Mouse (Mus musculus): Measurements from ENCODE around the gene Msh4. TPM values are rescaled to one million over a fixed set of nuclear protein-coding genes. Genes with fewer than 3 reads are reported as not detected.

Gene Msh4
- total and polyA plus RNA-seq, 3 experiments: 0.06 to 0.07 TPM; not detected in 1

DNA sequence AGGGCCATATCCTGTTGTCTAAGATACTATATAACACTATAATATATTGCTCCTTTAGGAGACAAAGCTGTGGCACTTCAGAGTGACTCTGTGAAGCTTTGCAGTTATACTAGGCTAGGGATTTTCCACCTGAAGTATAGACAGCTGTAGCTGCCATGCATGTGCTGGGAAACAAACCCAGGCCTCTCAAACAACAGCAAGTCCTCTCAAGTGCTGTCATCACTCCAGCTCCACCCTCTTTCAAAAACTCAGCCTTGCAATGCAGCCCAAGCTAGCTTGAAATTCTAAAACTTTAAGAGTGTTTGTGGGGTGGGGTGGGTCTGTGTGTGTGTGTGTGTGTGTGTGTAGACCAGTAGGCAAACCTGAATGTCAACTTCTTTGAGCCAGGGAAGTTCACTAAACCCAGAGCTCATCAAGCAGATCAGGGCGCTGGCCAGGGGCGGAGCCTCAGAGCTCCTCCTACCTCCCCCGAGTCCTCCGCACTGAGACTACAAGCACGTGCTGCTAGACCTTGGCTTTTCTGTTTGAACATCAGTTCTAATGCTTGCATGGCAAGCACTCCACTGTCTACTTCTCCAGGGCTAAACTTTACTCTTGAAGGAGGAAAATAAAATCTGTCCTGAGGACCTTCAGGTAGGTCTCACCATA, 56.4 kb downstream of the Msh4 start:
- DNase-seq: no peak
- H3K4me3 ChIP-seq: no peak overlapping the region
- intact Hi-C loops (cut with DNase I): no loop called here
- TF ChIP-seq POLR2A (IDR thresholded peaks at IDR 0.05; ENCODE audit: insufficient read depth, low read depth, low read length) (no peak), CTCF (IDR thresholded peaks at IDR 0.05) (no peak), EP300 (IDR thresholded peaks at IDR 0.05; ENCODE audit: insufficient read depth, low read depth, low read length) (no peak)
- H3K9ac ChIP-seq (ENCODE audit: low read depth, low read length): no peak overlapping the region
- WGBS: 7% methylated on average over 5 of the region's 5 CpGs
- H3K27me3 ChIP-seq (ENCODE audit: control insufficient read depth, insufficient read depth, low read length): no peaks in the 10 kb centered on the region; the same call in 1 of the 2 replicates
- H3K27ac ChIP-seq: no peak overlapping the region
- H3K4me1 ChIP-seq (ENCODE audit: control insufficient read depth, insufficient read depth, low read length): no peaks in the 10 kb centered on the region; the same call in 1 of the 2 replicates
- H3K79me2 ChIP-seq (replicated peaks; ENCODE audit: control insufficient read depth, insufficient read depth, low read length): no peaks in the 10 kb centered on the region
- no peaks in the 10 kb centered on the region for H3K36me3 ChIP-seq (ENCODE audit: control insufficient read depth, insufficient read depth, low read length)

DNA sequence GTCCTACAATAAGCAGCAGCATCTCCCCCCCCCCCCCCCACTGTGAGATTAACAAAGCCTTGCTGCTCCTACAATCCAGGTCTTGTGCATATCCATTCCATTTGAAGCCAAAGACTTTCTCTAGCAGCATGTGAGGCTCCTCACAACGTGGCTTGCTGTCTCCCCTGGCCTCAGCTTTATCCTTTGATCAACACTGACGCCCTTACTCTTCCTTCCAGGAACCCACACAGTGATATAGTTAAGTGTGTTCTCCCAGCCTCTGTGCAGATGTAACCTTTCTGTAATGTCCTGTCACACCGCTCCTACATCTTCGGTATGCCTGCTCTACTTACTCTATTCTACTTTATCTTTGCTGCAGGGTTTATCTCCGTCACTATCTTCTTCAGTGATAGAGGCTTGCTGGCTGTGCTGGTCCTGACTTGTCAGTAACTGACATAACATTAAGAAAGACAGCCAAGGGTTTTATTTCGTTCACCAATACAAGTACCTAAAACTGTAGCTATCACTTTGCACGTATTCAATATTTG, 58.7 kb downstream of the Msh4 start:
- Histone ChIP-seq H3K27ac (no peak overlapping the region), H3K4me3 (no peak overlapping the region), H3K4me1 (ENCODE audit: control insufficient read depth, insufficient read depth, low read length) (no peaks in the 10 kb centered on the region; the same call in 1 of the 2 replicates), H3K79me2 (replicated peaks; ENCODE audit: control insufficient read depth, insufficient read depth, low read length) (no peaks in the 10 kb centered on the region), H3K27me3 (ENCODE audit: control insufficient read depth, insufficient read depth, low read length) (no peaks in the 10 kb centered on the region; the same call in 1 of the 2 replicates), H3K36me3 (ENCODE audit: control insufficient read depth, insufficient read depth, low read length) (no peaks in the 10 kb centered on the region), H3K9ac (ENCODE audit: low read depth, low read length) (no peak overlapping the region)
- TF ChIP-seq POLR2A (IDR thresholded peaks at IDR 0.05; ENCODE audit: insufficient read depth, low read depth, low read length): no peak
- TF ChIP-seq CTCF (IDR thresholded peaks at IDR 0.05): no peak
- TF ChIP-seq EP300 (IDR thresholded peaks at IDR 0.05; ENCODE audit: insufficient read depth, low read depth, low read length): no peak
- no peak for DNase-seq
- 67% methylated on average over 7 of the region's 7 CpGs for WGBS
- intact Hi-C loops (cut with DNase I): no loop called here

DNA sequence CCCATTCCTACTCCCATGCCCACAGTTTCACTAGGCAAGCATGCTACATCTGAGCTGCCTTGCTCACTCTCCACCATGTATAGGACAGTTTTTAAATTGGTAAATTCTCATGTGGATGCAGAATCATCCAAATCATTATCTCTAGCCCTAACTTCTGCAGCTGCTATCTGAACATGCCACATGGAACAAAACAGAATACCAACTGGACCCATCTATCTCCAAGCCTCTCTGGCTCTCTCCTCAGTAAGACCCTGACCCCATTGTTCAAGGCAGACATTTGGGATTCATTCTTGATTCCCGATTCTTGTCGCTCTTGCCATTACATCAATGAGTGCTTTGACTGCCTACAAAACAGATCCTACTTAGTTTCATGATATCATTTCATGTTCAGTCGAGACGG, 59.8 kb downstream of the Msh4 start:
- no peaks in the 10 kb centered on the region; the same call in 1 of the 2 replicates for H3K4me1 ChIP-seq (ENCODE audit: control insufficient read depth, insufficient read depth, low read length)
- intact Hi-C loops (cut with DNase I): no loop called here
- H3K27ac ChIP-seq: no peak overlapping the region
- no peak overlapping the region for H3K4me3 ChIP-seq
- H3K36me3 ChIP-seq (ENCODE audit: control insufficient read depth, insufficient read depth, low read length): no peaks in the 10 kb centered on the region
- no peaks in the 10 kb centered on the region for H3K79me2 ChIP-seq (replicated peaks; ENCODE audit: control insufficient read depth, insufficient read depth, low read length)
- DNase-seq: no peak
- TF ChIP-seq EP300 (IDR thresholded peaks at IDR 0.05; ENCODE audit: insufficient read depth, low read depth, low read length) (no peak), POLR2A (IDR thresholded peaks at IDR 0.05; ENCODE audit: insufficient read depth, low read depth, low read length) (no peak), CTCF (IDR thresholded peaks at IDR 0.05) (no peak)
- no peaks in the 10 kb centered on the region; the same call in 1 of the 2 replicates for H3K27me3 ChIP-seq (ENCODE audit: control insufficient read depth, insufficient read depth, low read length)
- 90% methylated on average over 4 of the region's 4 CpGs for WGBS
- H3K9ac ChIP-seq (ENCODE audit: low read depth, low read length): no peak overlapping the region

DNA sequence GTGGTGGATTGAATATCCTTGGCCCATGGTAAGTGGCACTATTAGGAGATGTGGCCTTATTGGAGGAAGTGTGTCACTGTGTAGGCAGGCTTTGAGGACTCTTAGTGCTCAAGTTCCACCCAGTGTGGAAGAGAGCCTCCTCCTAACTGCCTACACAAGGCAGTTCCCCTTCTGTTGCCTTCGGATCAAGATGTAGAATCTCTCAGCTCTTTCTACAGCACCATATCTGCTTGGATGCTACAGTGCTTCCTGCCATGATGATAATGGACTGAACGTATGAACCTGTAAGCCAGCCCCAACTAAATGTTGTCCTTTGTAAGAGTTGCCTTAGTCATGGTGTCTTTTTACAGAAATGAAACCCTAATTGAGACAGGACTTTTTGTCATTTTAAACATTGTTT, 60.4 kb downstream of the Msh4 start:
- 65% methylated on average over 2 of the region's 2 CpGs for WGBS
- TF ChIP-seq CTCF (IDR thresholded peaks at IDR 0.05) (no peak), POLR2A (IDR thresholded peaks at IDR 0.05; ENCODE audit: insufficient read depth, low read depth, low read length) (no peak), EP300 (IDR thresholded peaks at IDR 0.05; ENCODE audit: insufficient read depth, low read depth, low read length) (no peak)
- DNase-seq: no peak

DNA sequence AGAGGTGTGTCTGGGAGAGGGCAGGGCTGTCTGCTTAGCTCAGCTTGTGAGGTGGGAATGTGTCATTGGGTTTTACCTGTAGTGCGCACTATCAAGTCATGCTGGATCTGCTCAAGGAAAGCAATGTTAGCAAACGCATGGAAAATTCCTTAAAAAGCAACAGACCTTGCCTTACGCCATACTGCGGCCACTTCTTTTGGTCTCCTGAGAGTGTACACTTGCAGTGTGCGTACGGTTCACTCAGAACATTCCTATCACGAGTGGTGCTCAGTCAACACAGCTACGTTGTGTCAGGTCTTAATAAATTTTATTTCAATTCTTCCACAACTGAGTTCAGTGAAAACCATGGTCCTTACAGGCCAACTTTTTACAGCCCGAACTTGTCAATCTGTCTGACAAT, 61.2 kb downstream of the Msh4 start:
- no peak for DNase-seq
- Histone ChIP-seq H3K27ac (no peak overlapping the region), H3K4me3 (no peak overlapping the region), H3K27me3 (ENCODE audit: control insufficient read depth, insufficient read depth, low read length) (no peaks in the 10 kb centered on the region; the same call in 1 of the 2 replicates), H3K36me3 (ENCODE audit: control insufficient read depth, insufficient read depth, low read length) (no peaks in the 10 kb centered on the region), H3K79me2 (replicated peaks; ENCODE audit: control insufficient read depth, insufficient read depth, low read length) (no peaks in the 10 kb centered on the region), H3K9ac (ENCODE audit: low read depth, low read length) (no peak overlapping the region), H3K4me1 (ENCODE audit: control insufficient read depth, insufficient read depth, low read length) (no peaks in the 10 kb centered on the region; the same call in 1 of the 2 replicates)
- TF ChIP-seq POLR2A (IDR thresholded peaks at IDR 0.05; ENCODE audit: insufficient read depth, low read depth, low read length) (no peak), EP300 (IDR thresholded peaks at IDR 0.05; ENCODE audit: insufficient read depth, low read depth, low read length) (no peak), CTCF (IDR thresholded peaks at IDR 0.05) (no peak)
- intact Hi-C loops (cut with DNase I): no loop called here
- 91% methylated on average over 9 of the region's 9 CpGs for WGBS

More for the DNA sequence above, 60.4 kb downstream of the Msh4 start:
- H3K4me3 ChIP-seq: no peak overlapping the region
- no peaks in the 10 kb centered on the region; the same call in 1 of the 2 replicates for H3K4me1 ChIP-seq (ENCODE audit: control insufficient read depth, insufficient read depth, low read length)
- no peak overlapping the region for H3K27ac ChIP-seq
- no peak overlapping the region for H3K9ac ChIP-seq (ENCODE audit: low read depth, low read length)
- H3K79me2 ChIP-seq (replicated peaks; ENCODE audit: control insufficient read depth, insufficient read depth, low read length): no peaks in the 10 kb centered on the region
- intact Hi-C loops (cut with DNase I): no loop called here
- H3K27me3 ChIP-seq (ENCODE audit: control insufficient read depth, insufficient read depth, low read length): no peaks in the 10 kb centered on the region; the same call in 1 of the 2 replicates
- no peaks in the 10 kb centered on the region for H3K36me3 ChIP-seq (ENCODE audit: control insufficient read depth, insufficient read depth, low read length)

DNA sequence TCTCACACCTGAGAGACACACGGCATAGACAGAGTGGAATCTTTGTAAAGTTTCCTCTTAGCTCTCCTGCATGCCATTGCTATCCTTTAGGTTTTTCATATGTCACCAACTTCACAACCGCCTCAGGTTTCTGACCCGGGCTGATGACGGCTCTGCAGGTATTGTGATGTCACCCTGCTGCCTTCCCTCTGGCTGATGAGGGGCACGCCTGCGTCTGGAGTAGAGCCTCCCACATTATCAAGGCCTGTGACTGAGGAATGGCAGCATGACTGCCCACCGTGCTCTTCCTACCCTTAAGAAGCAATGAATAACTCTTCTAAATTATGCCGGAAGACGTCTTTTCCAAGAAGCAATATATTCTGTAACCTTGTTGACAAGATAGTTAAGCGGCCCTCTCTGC, 61.9 kb downstream of the Msh4 start, which contains the start of gene Asb17:
Gene Asb17 (plus strand): TSS at position 180 of the 400 bp plus-strand sequence.
- no peak within 1 kb of the TSS for H3K9ac ChIP-seq (ENCODE audit: low read depth, low read length)
- no peak for DNase-seq
- TF ChIP-seq EP300 (IDR thresholded peaks at IDR 0.05; ENCODE audit: insufficient read depth, low read depth, low read length): no peak
- no peak for TF ChIP-seq POLR2A (IDR thresholded peaks at IDR 0.05; ENCODE audit: insufficient read depth, low read depth, low read length)
- TF ChIP-seq CTCF (IDR thresholded peaks at IDR 0.05): no peak
- H3K79me2 ChIP-seq (replicated peaks; ENCODE audit: control insufficient read depth, insufficient read depth, low read length): no peaks in the 10 kb centered on the region
- no peaks in the 10 kb centered on the region; the same call in 1 of the 2 replicates for H3K27me3 ChIP-seq (ENCODE audit: control insufficient read depth, insufficient read depth, low read length)
- H3K4me1 ChIP-seq (ENCODE audit: control insufficient read depth, insufficient read depth, low read length): no peaks in the 10 kb centered on the region
- WGBS: 82% methylated on average over 10 of the region's 10 CpGs
- intact Hi-C loops (cut with DNase I): no loop called here
- H3K4me3 ChIP-seq: no peak within 1 kb of the TSS
- no peak within 1 kb of the TSS for H3K27ac ChIP-seq
- H3K36me3 ChIP-seq (ENCODE audit: control insufficient read depth, insufficient read depth, low read length): no peaks in the 10 kb centered on the region

Data from heart, adult 2 months (tissue).